Mouse (Mus musculus) limb, embryonic 10.5 days (tissue): ENCODE data around the gene Sox5. TPM values are rescaled to one million over a fixed set of nuclear protein-coding genes. Genes with fewer than 3 reads are reported as not detected.

Experiments used
- DNase-seq: peaks from one replicate; pipeline ENCODE4 v3.0.0-alpha.2; 2017; ENCODE audit warnings: low spot score
- H3K27ac ChIP-seq: fragments of 300-500 bp; sonication (generic); 2 replicates; pipeline ENCODE4 v1.5.1; 2016; ENCODE audit warnings: mild to moderate bottlenecking
- H3K27me3 ChIP-seq: fragments of 300-500 bp; sonication (generic); 2 replicates; pipeline ENCODE4 v1.6.1; 2016; ENCODE audit warnings: low read depth, mild to moderate bottlenecking; ENCODE audit not compliant: poor library complexity, severe bottlenecking
- H3K36me3 ChIP-seq: fragments of 300-500 bp; sonication (generic); 2 replicates; pipeline ENCODE4 v1.6.1; 2016; ENCODE audit warnings: mild to moderate bottlenecking, moderate library complexity
- H3K4me1 ChIP-seq: fragments of 300-500 bp; sonication (generic); 2 replicates; pipeline ENCODE4 v1.6.1; 2016
- H3K4me3 ChIP-seq: fragments of 300-500 bp; sonication (generic); 2 replicates; pipeline ENCODE4 v1.5.1; 2016; ENCODE audit warnings: mild to moderate bottlenecking, moderate library complexity
- H3K9me3 ChIP-seq: fragments of 300-500 bp; sonication (generic); replicated peaks from 2 replicates; pipeline ENCODE4 v1.6.1; 2016; ENCODE audit warnings: mild to moderate bottlenecking
- WGBS: fragments of 180-500 bp; shearing (Covaris S2); methylation state at CpG from one replicate; pipeline ENCODE4 v1.1.7; 2016; 5-methylcytosine and 5-hydroxymethylcytosine counted together
- polyA plus RNA-seq: library from polyadenylated mRNA; unstranded; fragments of >200 nt; fragmentation: Nextera tagmentation; extraction: Ambion mirVana; gene quantifications from 2 replicates; pipeline ENCODE4 v1.2.1, GENCODE M21; 2016

The Sox5 gene
- polyA plus RNA-seq, 1 experiment from 2014 or later: 60.8 TPM

DNA sequence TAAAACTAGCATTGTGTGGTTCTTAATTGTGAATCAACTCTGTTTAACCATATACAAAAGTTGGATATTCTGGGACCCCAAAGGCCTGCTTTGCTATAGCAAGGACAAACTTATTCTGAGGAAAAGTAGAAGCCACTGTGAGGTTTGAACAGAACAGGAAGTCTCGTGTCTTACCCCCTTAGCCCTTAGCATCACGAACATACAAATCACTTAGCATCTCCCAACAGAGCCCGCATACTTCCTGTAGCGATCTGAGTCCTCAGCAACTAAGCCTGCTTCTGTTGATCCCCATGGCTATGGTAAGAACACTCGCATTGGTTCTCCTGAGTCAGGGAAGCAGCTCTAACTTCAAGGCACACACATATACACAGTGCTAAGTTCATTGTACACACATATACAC lies 337.4 kb downstream of the Sox5 start:
- H3K4me1 ChIP-seq: peaks cover 5% of the 10 kb centered on the region
- H3K27ac ChIP-seq: peak overlapping the region; percentile 30; the same call in 1 of the 2 replicates
- DNase-seq: no peak
- H3K9me3 ChIP-seq: no peaks in the 10 kb centered on the region
- no peak overlapping the region for H3K4me3 ChIP-seq
- no peaks in the 10 kb centered on the region for H3K27me3 ChIP-seq
- H3K36me3 ChIP-seq: no peaks in the 10 kb centered on the region
- WGBS: 91% methylated on average over 5 of the region's 5 CpGs

DNA sequence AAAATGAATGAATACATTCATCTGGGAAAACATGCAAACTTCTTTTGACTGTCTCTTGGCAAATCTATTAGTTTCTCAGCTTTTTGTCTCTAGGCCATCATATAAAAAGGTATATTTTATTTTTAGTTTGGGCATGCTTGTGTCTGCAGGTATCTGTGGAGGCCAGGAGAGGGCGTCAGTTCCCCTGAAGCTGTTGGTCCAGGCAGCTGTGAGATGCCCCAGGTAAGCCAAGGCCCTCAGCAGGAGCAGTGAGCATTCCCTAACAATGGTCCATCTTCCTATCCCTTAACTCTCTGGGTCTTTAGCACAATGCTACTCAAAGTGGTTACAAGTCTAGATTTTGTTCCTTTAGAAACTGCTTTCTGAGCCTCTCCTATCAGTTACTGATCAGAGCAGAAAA lies 338.1 kb downstream of the Sox5 start:
- H3K27me3 ChIP-seq: no peaks in the 10 kb centered on the region
- WGBS: 78% methylated on average over 1 of the region's 1 CpGs
- H3K4me1 ChIP-seq: peaks cover 5% of the 10 kb centered on the region
- peak overlapping the region; percentile 30; the same call in 1 of the 2 replicates for H3K27ac ChIP-seq
- no peak for DNase-seq
- no peak overlapping the region for H3K4me3 ChIP-seq
- no peaks in the 10 kb centered on the region for H3K9me3 ChIP-seq
- no peaks in the 10 kb centered on the region for H3K36me3 ChIP-seq

DNA sequence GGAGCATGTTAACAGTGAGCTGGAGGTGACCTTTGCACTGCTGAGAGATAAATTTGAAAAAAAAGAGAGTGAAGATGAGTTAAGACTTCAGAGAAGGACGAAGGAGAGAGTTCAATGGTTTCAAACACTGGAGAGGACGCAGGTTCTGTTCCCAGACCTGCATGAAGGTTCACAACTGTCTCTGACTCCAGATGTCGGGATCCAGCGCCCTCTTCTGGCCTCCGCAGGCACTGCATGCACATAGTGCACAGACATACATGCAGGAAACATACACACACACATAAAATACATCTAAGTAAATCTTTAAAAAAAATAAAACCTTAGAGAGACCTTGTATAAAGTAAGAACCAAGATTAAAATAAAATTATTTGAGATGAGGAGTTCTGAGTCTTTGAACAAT lies 352.5 kb downstream of the Sox5 start:
- Histone ChIP-seq H3K4me1 (peaks cover 20% of the 10 kb centered on the region), H3K9me3 (no peaks in the 10 kb centered on the region), H3K27me3 (no peaks in the 10 kb centered on the region), H3K4me3 (no peak overlapping the region), H3K36me3 (0 out of 2 replicates have a peak, but pooled peaks cover 3% of the 10 kb centered on the region), H3K27ac (no peak overlapping the region)
- DNase-seq: no peak
- WGBS: 71% methylated on average over 5 of the region's 5 CpGs

DNA sequence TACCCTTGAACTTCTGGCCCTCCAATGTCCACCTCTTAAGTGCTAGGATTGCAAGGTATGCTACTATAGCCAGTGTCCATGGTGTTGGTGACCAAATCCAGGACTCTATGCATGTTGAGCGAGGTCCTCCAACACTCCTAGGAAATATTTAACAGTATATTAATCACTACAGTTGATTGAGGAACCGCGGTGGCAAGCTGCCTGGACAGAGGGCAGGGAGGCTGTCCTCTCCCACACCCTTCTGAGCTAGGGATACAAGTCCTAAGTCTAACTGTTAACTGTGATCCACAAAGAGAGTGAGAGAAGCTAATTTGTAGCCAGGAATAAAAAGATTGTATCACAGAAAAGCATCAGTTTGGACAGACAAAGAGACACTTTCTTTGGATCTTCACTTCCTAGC lies 373.7 kb downstream of the Sox5 start:
- Histone ChIP-seq H3K27me3 (no peaks in the 10 kb centered on the region), H3K36me3 (no peaks in the 10 kb centered on the region), H3K27ac (no peak overlapping the region), H3K4me1 (peaks cover 17% of the 10 kb centered on the region), H3K4me3 (no peak overlapping the region), H3K9me3 (no peaks in the 10 kb centered on the region)
- 90% methylated on average over 3 of the region's 3 CpGs for WGBS
- DNase-seq: no peak

DNA sequence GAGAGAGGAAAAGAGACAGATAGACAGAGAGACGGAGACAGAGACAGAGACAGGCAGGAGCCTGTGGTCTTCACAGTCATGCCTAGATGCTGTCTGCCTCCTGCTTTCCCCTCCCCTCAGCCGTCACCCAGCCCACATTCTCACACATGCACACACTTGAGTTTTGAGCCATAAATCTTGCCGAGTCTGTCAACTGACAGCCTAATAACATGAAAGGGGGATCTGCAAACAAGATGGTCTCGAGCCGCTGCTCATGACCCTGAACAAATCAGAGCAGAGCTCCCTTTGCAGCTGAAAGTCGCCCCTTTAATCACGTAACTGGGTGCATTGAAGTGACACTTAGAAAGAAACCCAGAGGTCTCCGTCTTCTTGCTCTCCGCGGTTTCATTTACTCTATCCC lies 383.7 kb downstream of the Sox5 start:
- WGBS: 27% methylated on average over 10 of the region's 10 CpGs
- DNase-seq: peak; percentile 61
- Histone ChIP-seq H3K27ac (no peak overlapping the region), H3K4me3 (no peak overlapping the region), H3K27me3 (0 out of 2 replicates have a peak, but pooled peaks cover 16% of the 10 kb centered on the region), H3K4me1 (peaks cover 21% of the 10 kb centered on the region), H3K36me3 (no peaks in the 10 kb centered on the region), H3K9me3 (no peaks in the 10 kb centered on the region)

DNA sequence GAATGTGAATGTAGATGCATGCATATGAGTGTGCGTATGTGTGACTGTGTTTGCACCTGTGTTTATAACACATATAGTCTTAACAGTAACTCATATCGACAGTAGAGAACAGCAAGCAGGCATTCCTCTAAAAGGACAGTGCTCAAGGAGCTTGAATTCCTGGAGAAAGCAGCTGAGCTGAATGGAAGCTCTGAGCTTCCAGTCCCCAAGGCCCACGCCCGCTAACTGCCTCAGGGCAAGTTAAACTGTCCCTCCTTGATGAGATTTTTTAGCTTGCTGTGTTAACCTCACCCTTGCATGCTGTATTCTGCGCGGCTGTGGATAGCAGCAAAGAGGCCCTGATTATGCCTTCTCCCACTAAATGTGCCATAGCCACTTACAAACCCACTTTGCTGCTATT lies 388.6 kb downstream of the Sox5 start:
- H3K4me3 ChIP-seq: no peak overlapping the region
- no peak for DNase-seq
- peaks cover 16% of the 10 kb centered on the region for H3K4me1 ChIP-seq
- no peak overlapping the region for H3K27ac ChIP-seq
- H3K9me3 ChIP-seq: no peaks in the 10 kb centered on the region
- 85% methylated on average over 6 of the region's 6 CpGs for WGBS
- H3K27me3 ChIP-seq: 0 out of 2 replicates have a peak, but pooled peaks cover 16% of the 10 kb centered on the region
- H3K36me3 ChIP-seq: no peaks in the 10 kb centered on the region

DNA sequence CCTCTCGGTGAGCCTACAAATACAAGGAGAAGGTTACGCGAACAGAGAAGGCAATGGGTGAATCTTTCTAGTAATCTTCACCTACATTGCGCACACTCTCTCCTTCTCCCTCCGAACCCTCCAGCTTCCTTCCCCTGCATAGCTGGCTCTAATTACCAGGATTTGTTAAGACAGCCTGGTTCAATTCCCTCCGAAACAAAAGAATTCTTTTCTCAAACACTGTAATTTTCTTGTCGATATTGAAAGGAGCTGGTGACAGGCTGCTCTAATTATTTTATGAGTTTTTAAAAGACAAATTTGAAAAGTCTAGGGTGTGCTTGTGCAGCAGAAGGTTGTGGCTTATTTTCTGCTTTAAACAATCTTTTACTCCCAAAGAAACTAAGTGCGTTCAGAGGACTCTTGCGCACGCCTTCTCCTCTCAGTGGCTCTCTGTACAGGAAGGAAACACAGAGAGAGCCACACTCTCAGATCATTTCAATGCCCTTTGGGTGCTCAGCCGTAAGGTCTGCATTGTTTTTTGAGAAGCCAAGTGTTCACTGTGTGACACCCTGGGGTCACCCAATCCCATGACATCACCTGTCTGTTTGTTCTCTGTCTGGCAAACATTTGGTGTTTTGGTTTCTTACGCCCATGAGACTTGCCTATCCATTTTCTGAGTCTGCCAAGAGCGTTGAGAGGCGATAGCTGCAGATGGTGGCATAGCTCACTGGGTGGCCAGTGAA lies 392.3 kb downstream of the Sox5 start:
- no peak for DNase-seq
- no peaks in the 10 kb centered on the region for H3K9me3 ChIP-seq
- H3K36me3 ChIP-seq: no peaks in the 10 kb centered on the region
- H3K4me1 ChIP-seq: peaks cover 7% of the 10 kb centered on the region; the same call in 1 of the 2 replicates
- H3K27me3 ChIP-seq: no peaks in the 10 kb centered on the region
- no peak overlapping the region for H3K4me3 ChIP-seq
- H3K27ac ChIP-seq: no peak overlapping the region
- 80% methylated on average over 14 of the region's 14 CpGs for WGBS

DNA sequence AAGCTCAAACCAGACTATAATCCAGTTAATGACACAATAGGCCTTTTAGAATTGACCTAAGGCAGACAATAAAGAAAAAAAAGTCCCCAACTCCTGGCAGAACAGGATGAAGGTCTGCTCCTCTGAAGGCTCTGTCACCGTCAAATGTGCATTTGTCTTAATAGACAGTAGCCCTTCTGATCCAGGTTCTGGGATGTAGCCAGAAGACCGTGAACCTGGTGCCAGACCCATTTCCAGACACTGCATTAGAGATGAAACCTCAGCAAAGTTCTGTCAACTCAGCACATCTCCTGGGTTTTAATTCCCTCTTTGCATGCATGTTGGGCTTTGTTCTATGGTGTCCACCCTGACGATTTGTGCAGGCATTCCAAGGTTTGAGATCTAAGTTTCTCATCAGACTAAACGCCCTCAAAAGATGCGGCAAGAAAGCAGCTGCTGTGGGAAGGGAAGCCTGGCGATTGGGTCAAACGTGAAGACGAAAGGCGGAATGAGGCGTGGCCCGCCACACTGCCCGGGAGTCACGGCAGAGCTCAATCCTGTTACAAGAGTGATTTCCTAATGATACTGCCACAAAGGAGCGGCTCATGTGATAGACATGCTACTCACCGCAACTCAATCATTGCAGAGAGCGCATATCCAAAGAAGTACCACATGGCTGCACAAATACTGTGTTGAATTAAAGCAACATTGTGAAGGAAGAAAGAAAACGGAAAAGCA lies 394.1 kb downstream of the Sox5 start:
- peaks cover 7% of the 10 kb centered on the region; the same call in 1 of the 2 replicates for H3K4me1 ChIP-seq
- 78% methylated on average over 17 of the region's 17 CpGs for WGBS
- H3K27ac ChIP-seq: no peak overlapping the region
- no peaks in the 10 kb centered on the region for H3K9me3 ChIP-seq
- no peak for DNase-seq
- H3K27me3 ChIP-seq: no peaks in the 10 kb centered on the region
- H3K36me3 ChIP-seq: no peaks in the 10 kb centered on the region
- no peak overlapping the region for H3K4me3 ChIP-seq

DNA sequence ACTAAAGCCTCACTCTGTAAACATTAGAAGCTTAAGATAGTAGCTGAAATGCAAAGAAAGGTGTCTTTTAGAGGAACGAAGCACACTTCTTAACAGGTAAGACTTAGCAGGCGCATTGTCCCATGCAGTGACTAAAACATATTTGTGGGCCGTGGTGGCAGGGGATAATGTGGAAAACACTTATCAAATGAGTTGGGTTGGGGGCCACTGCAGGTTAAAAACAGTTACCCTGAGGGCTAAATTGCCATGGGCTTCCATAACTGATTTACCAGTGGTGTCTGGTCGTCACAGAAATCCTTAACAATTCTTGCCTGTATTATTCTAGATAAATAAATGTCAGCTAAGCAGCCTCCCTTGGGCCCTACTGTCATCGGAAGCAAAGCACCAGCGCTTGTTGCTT lies 401.1 kb downstream of the Sox5 start:
- Histone ChIP-seq H3K36me3 (no peaks in the 10 kb centered on the region), H3K27ac (no peak overlapping the region), H3K4me1 (0 out of 2 replicates have a peak, but pooled peaks cover 2% of the 10 kb centered on the region), H3K4me3 (no peak overlapping the region), H3K27me3 (no peaks in the 10 kb centered on the region), H3K9me3 (no peaks in the 10 kb centered on the region)
- DNase-seq: no peak
- 86% methylated on average over 6 of the region's 6 CpGs for WGBS

DNA sequence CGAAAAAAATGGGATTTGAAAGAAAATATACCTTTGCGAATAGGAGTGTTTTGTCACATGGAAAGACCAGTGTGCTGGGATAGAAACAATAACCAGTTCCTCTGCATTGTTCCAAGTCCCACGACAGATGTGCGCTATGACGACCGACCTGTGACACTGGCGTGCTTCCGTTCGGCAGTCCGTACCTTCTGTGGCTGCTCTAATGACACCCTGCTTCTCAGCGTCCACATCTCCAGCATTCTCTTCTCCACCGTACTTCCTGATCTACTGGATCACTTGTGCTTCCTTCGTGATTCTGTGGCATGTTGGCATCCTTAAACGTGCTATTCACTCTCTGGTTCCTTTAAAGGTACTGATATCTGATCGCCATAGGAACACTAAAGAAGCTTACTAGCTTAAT lies 401.6 kb downstream of the Sox5 start:
- whole genome bisulfite sequencing: 88% methylated on average over 15 of the region's 15 CpGs

DNA sequence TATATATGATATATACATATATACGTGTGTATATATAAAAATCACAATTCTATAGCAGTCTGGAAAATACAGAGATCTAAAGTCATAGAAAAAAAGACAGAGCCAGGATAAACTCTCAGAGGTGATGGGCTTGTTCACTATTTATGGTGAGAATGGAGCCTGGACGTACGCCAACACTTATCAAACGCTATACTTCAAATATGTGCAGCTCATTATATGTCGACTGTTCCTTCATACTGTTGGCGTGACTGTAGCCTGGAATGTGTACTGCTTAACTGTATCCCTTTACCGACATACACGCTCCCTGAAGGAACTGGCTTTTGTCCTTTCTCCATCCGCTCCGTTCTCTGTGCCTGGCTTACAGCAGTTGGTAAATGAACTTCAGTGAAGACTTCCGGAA lies 407.0 kb downstream of the Sox5 start:
- DNase-seq: no peak
- Histone ChIP-seq H3K27ac (no peak overlapping the region), H3K36me3 (no peaks in the 10 kb centered on the region), H3K27me3 (no peaks in the 10 kb centered on the region), H3K9me3 (no peaks in the 10 kb centered on the region), H3K4me1 (peaks cover 8% of the 10 kb centered on the region; the same call in 1 of the 2 replicates), H3K4me3 (no peak overlapping the region)
- WGBS: 94% methylated on average over 11 of the region's 11 CpGs

More for the DNA sequence above, 401.6 kb downstream of the Sox5 start:
- Histone ChIP-seq H3K27ac (no peak overlapping the region), H3K4me3 (no peak overlapping the region), H3K9me3 (no peaks in the 10 kb centered on the region), H3K27me3 (no peaks in the 10 kb centered on the region), H3K36me3 (no peaks in the 10 kb centered on the region), H3K4me1 (0 out of 2 replicates have a peak, but pooled peaks cover 5% of the 10 kb centered on the region)
- no peak for DNase-seq

DNA sequence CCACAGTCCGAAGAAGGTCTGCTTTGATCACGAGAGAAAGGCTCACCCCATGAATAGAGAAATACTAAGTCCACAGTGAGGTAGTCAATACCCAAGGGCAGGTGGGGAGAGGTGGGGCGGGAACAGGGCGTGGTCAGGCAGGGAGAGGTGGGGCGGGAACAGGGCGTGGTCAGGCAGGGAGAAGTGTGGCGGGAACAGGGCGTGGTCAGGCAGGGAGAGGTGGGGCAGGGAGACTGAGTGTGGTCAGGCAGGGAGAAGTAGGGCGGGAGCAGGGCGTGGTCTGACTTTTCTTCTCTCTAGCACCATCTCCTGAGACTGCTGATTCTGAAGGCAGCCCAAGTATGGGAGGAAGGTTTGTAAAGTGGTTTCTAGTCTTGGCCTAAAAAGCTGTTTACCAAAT lies 411.1 kb downstream of the Sox5 start:
- H3K4me3 ChIP-seq: no peak overlapping the region
- no peak overlapping the region for H3K27ac ChIP-seq
- 45% methylated on average over 10 of the region's 10 CpGs for WGBS
- H3K27me3 ChIP-seq: no peaks in the 10 kb centered on the region
- no peak for DNase-seq
- H3K9me3 ChIP-seq: no peaks in the 10 kb centered on the region
- H3K36me3 ChIP-seq: no peaks in the 10 kb centered on the region
- peaks cover 7% of the 10 kb centered on the region; the same call in 1 of the 2 replicates for H3K4me1 ChIP-seq

DNA sequence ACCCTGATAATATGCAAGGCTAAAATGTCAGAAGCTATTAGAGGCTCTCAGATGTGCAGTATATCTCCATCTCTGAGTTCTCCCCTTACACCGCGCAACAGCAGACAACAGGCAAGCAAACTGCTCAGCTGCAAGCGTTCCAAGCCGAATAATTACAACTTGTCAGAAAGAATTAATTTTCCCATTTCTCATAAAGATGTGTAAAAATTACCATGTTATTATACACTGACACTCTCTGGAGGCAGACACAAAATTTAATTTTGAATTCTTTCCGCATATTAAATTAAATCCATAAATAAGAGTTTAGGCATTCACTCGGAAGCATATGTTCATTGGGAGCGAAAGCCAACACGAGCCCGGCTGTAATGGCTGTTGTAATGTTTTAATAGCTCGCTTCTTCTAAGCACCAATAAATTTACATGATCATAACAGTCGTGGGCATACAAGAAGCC lies 414.1 kb downstream of the Sox5 start:
- DNase-seq: no peak
- Histone ChIP-seq H3K4me1 (no peaks in the 10 kb centered on the region), H3K4me3 (no peak overlapping the region), H3K36me3 (no peaks in the 10 kb centered on the region), H3K27me3 (no peaks in the 10 kb centered on the region), H3K27ac (no peak overlapping the region), H3K9me3 (no peaks in the 10 kb centered on the region)
- WGBS: 93% methylated on average over 11 of the region's 11 CpGs
